Mouse (Mus musculus) cerebellum, postnatal 10 days (tissue): ENCODE data around the gene Astn2.

Source experiments
- DNase-seq, 2 experiments: peaks; one replicate each; pipeline ENCODE4 v3.0.0; 2021; ENCODE audit warnings: mixed read lengths in 2 of 2

The Astn2 gene

GRCm38 (mm10) chr4:65671585-65672184, 732.7 kb downstream of the Astn2 start:
- no peak for DNase-seq

GRCm38 (mm10) chr4:65667030-65667610, 737.3 kb downstream of the Astn2 start:
- no peak for DNase-seq

- no peak for DNase-seq
Observed at GRCm38 (mm10) chr4:65663176-65663575, 741.2 kb downstream of the Astn2 start.

- DNase-seq: peak; percentile 94 to 95
Observed at GRCm38 (mm10) chr4:65654723-65655122, 749.7 kb downstream of the Astn2 start.

- DNase-seq: no peak
Observed at GRCm38 (mm10) chr4:65642611-65643010, 761.8 kb downstream of the Astn2 start.

- no peak for DNase-seq
Observed at GRCm38 (mm10) chr4:65638231-65638630, 766.2 kb downstream of the Astn2 start.

GRCm38 (mm10) chr4:65620125-65620524, 784.3 kb downstream of the Astn2 start:
- DNase-seq: no peak

- DNase-seq: peak; percentile 61 to 65
Observed at GRCm38 (mm10) chr4:65613135-65613534, 791.3 kb downstream of the Astn2 start.

GRCm38 (mm10) chr4:65610896-65611295, 793.5 kb downstream of the Astn2 start:
- peak; percentile 45 to 50 for DNase-seq

GRCm38 (mm10) chr4:65610329-65610728, 794.1 kb downstream of the Astn2 start:
- DNase-seq: peak; percentile 49 to 50

- no peak for DNase-seq
Observed at GRCm38 (mm10) chr4:65608112-65608511, 796.3 kb downstream of the Astn2 start.

- DNase-seq: no peak
Observed at GRCm38 (mm10) chr4:65607184-65607631, 797.2 kb downstream of the Astn2 start.

- peak in 1 of 2 experiments; percentile 61 for DNase-seq
Observed at GRCm38 (mm10) chr4:65605151-65605702, 799.2 kb downstream of the Astn2 start.

GRCm38 (mm10) chr4:65604504-65605150, 799.8 kb downstream of the Astn2 start, which contains the start of gene Trim32:
Trim32 (plus strand) TSS chr4:65604986.
- peak; percentile 100 for DNase-seq

GRCm38 (mm10) chr4:65594601-65595369, 809.6 kb downstream of the Astn2 start:
- no peak for DNase-seq

GRCm38 (mm10) chr4:65589780-65590179, 814.6 kb downstream of the Astn2 start:
- peak; percentile 59 to 74 for DNase-seq

- DNase-seq: peak; percentile 39 to 69
Observed at GRCm38 (mm10) chr4:65586947-65587346, 817.5 kb downstream of the Astn2 start.

- no peak for DNase-seq
Observed at GRCm38 (mm10) chr4:65580254-65580653, 824.2 kb downstream of the Astn2 start.

GRCm38 (mm10) chr4:65565493-65565892, 838.9 kb downstream of the Astn2 start:
- DNase-seq: no peak

GRCm38 (mm10) chr4:65548561-65548960, 855.9 kb downstream of the Astn2 start:
- DNase-seq: peak in 1 of 2 experiments; percentile 9

GRCm38 (mm10) chr4:65545582-65545981, 858.8 kb downstream of the Astn2 start:
- DNase-seq: no peak

- no peak for DNase-seq
Observed at GRCm38 (mm10) chr4:65532071-65532736, 872.2 kb downstream of the Astn2 start.
